Mouse (Mus musculus) stomach, embryonic 14.5 days (tissue): ENCODE results near the gene Dcx. TPM values are rescaled to one million over a fixed set of nuclear protein-coding genes. Genes with fewer than 3 reads are reported as not detected.

Experiments
- ATAC-seq: fragments of 200-750 bp; cut with Nextera tagmentation; 2 replicates; pipeline ENCODE4 v1.8.0; 2017; ENCODE audit warnings: low read depth, moderate TSS enrichment; ENCODE audit not compliant: insufficient number of reproducible peaks, insufficient read depth, low FRiP score
- H3K27ac ChIP-seq: fragments of 300-500 bp; sonication (generic); 2 replicates; pipeline ENCODE4 v1.5.1; 2014; ENCODE audit warnings: mild to moderate bottlenecking, low read length, moderate library complexity, mixed read lengths
- H3K27me3 ChIP-seq: fragments of 300-500 bp; sonication (generic); 2 replicates; pipeline ENCODE4 v1.6.1; 2014; ENCODE audit warnings: low read length, control low read depth, mixed read lengths; ENCODE audit not compliant: control insufficient read depth, insufficient read depth
- H3K36me3 ChIP-seq: fragments of 300-500 bp; sonication (generic); 2 replicates; pipeline ENCODE4 v1.6.1; 2014; ENCODE audit warnings: mild to moderate bottlenecking, control low read depth, low read length, moderate library complexity, mixed read lengths; ENCODE audit not compliant: control insufficient read depth, insufficient read depth
- H3K4me1 ChIP-seq: fragments of 300-500 bp; sonication (generic); 2 replicates; pipeline ENCODE4 v1.6.1; 2014; ENCODE audit warnings: low read length, control low read depth, mixed read lengths; ENCODE audit not compliant: control insufficient read depth, insufficient read depth
- H3K4me2 ChIP-seq: fragments of 300-500 bp; sonication (generic); replicated peaks from 2 replicates; pipeline ENCODE4 v1.6.1; 2014; ENCODE audit warnings: low read depth, low read length, control low read depth
- H3K4me3 ChIP-seq: fragments of 300-500 bp; sonication (generic); 2 replicates; pipeline ENCODE4 v1.5.1; 2014; ENCODE audit warnings: low read depth, low read length, control low read depth
- H3K9ac ChIP-seq: fragments of 300-500 bp; sonication (generic); replicated peaks from 2 replicates; pipeline ENCODE4 v1.6.1; 2014; ENCODE audit warnings: low read depth, mild to moderate bottlenecking, control low read depth, low read length, moderate library complexity, mixed read lengths
- H3K9me3 ChIP-seq: fragments of 300-500 bp; sonication (generic); 2 replicates; pipeline ENCODE4 v1.6.1; 2016; ENCODE audit warnings: low read depth, low read length, control low read depth; ENCODE audit not compliant: control insufficient read depth
- WGBS: fragments of 180-500 bp; shearing (Covaris S2); extraction: QIAGEN DNeasy Blood & Tissue Kit; methylation state at CpG from one replicate; pipeline ENCODE4 v1.1.7; 2014; 5-methylcytosine and 5-hydroxymethylcytosine counted together
- polyA plus RNA-seq: library from polyadenylated mRNA; unstranded; fragments of >200 nt; fragmentation: Nextera tagmentation; extraction: Ambion mirVana; gene quantifications from 2 replicates; pipeline ENCODE4 v1.2.1, GENCODE M21; 2014

Dcx gene
- polyA plus RNA-seq, 1 experiment from 2014 or later, result 10.7 TPM

DNA sequence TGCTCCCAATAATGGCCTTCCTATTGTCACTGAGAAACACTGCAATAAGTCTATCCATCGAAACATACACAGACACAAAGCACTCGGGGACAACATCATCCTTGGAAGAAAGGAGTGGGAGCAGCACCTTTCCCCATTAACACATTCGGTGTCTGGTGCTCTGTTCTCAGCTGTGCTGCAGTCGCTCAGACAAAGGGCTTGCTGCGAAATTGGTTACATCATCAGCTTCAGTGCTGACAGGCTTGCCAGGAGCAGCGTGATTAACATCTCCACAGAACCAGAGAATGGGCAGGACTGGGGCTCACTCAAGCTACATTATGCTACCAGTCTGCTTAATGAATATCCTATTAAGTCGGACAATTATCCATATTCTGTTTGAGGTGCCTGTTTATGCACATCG, 30.8 kb downstream of the Dcx start:
- no peaks in the 10 kb centered on the region for H3K4me1 ChIP-seq
- H3K27me3 ChIP-seq, result no peaks in the 10 kb centered on the region
- ATAC-seq, result no peak
- no peak overlapping the region for H3K4me2 ChIP-seq
- no peak overlapping the region for H3K9ac ChIP-seq
- H3K27ac ChIP-seq, result no peak overlapping the region
- no peaks in the 10 kb centered on the region for H3K36me3 ChIP-seq
- WGBS, result 47% methylated on average over 8 of the region's 8 CpGs
- no peaks in the 10 kb centered on the region for H3K9me3 ChIP-seq
- no peak overlapping the region for H3K4me3 ChIP-seq

GRCm38 (mm10) chrX:143897363-143898285, 35.5 kb downstream of the Dcx start:
- Histone ChIP-seq H3K36me3 (no peaks in the 10 kb centered on the region), H3K27ac (no peak overlapping the region), H3K4me2 (no peak overlapping the region), H3K27me3 (no peaks in the 10 kb centered on the region), H3K4me3 (no peak overlapping the region), H3K4me1 (no peaks in the 10 kb centered on the region), H3K9me3 (no peaks in the 10 kb centered on the region), H3K9ac (no peak overlapping the region)
- no peak for ATAC-seq
- WGBS, result 60% methylated on average over 7 of the region's 7 CpGs

DNA sequence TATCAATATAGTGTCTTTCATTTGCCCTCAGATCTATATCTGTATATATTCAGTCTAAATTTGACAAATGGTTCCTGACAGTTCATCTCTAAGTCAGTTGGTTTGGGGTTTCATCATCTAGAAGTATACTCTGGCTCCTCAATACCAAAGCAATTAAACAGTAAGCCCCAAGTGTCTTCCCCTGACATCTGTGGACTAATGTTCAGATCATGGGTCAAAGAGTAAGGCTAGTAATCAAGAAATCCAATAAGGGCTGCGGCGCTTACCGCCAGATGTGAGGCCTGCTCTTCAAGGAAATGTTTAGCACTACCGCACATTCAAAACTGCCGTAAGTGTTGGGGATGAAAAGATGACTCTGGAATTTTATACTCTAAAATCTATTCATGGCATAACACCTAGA, 36.2 kb downstream of the Dcx start:
- Histone ChIP-seq H3K4me3 (no peak overlapping the region), H3K4me2 (no peak overlapping the region), H3K36me3 (no peaks in the 10 kb centered on the region), H3K9ac (no peak overlapping the region), H3K4me1 (no peaks in the 10 kb centered on the region), H3K27me3 (no peaks in the 10 kb centered on the region), H3K9me3 (no peaks in the 10 kb centered on the region), H3K27ac (no peak overlapping the region)
- ATAC-seq, result no peak
- 77% methylated on average over 5 of the region's 5 CpGs for WGBS

DNA sequence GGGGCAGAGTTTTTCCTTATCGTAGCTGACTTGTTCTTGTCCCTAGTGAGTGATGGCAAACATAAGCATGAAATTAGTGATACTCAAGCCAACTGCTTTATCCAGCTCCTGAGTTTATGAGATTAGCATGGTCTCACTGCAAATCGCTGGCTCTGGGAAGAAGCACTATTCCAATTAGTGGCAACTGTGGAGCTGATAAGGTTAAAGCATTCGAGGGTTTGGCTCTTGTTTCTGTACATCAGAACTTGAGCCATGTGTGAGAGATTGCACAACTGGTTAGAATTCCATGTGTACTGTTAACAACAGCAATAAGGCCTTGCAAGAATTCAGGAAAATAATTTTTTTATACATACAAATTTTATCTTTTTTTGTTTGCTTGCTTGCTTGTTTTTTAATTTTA, 39.9 kb downstream of the Dcx start:
- Histone ChIP-seq H3K9me3 (no peaks in the 10 kb centered on the region), H3K4me2 (no peak overlapping the region), H3K4me3 (no peak overlapping the region), H3K36me3 (no peaks in the 10 kb centered on the region), H3K4me1 (no peaks in the 10 kb centered on the region), H3K27ac (no peak overlapping the region), H3K9ac (no peak overlapping the region), H3K27me3 (no peaks in the 10 kb centered on the region)
- ATAC-seq, result no peak
- WGBS, result 67% methylated on average over 3 of the region's 3 CpGs

GRCm38 (mm10) chrX:143885765-143886164, 47.3 kb downstream of the Dcx start:
- no peaks in the 10 kb centered on the region for H3K4me1 ChIP-seq
- ATAC-seq, result no peak; the same call in 1 of the 2 replicates
- H3K9me3 ChIP-seq, result no peaks in the 10 kb centered on the region
- H3K9ac ChIP-seq, result no peak overlapping the region
- H3K27me3 ChIP-seq, result no peaks in the 10 kb centered on the region
- 46% methylated on average over 4 of the region's 4 CpGs for WGBS
- H3K4me3 ChIP-seq, result no peak overlapping the region
- no peaks in the 10 kb centered on the region for H3K36me3 ChIP-seq
- H3K4me2 ChIP-seq, result no peak overlapping the region
- no peak overlapping the region for H3K27ac ChIP-seq

GRCm38 (mm10) chrX:143884953-143885352, 48.2 kb downstream of the Dcx start:
- no peak overlapping the region for H3K27ac ChIP-seq
- no peaks in the 10 kb centered on the region for H3K4me1 ChIP-seq
- H3K4me2 ChIP-seq, result no peak overlapping the region
- no peak overlapping the region for H3K9ac ChIP-seq
- no peaks in the 10 kb centered on the region for H3K9me3 ChIP-seq
- H3K27me3 ChIP-seq, result no peaks in the 10 kb centered on the region
- 32% methylated on average over 3 of the region's 3 CpGs for WGBS
- no peak for ATAC-seq
- no peaks in the 10 kb centered on the region for H3K36me3 ChIP-seq
- no peak overlapping the region for H3K4me3 ChIP-seq

- Histone ChIP-seq H3K27ac (no peak overlapping the region), H3K27me3 (no peaks in the 10 kb centered on the region), H3K4me1 (no peaks in the 10 kb centered on the region), H3K9me3 (no peaks in the 10 kb centered on the region), H3K9ac (no peak overlapping the region), H3K36me3 (no peaks in the 10 kb centered on the region), H3K4me2 (no peak overlapping the region), H3K4me3 (no peak overlapping the region)
- 77% methylated on average over 6 of the region's 6 CpGs for WGBS
- ATAC-seq, result no peak
Measured at GRCm38 (mm10) chrX:143884299-143884698, 48.8 kb downstream of the Dcx start.

GRCm38 (mm10) chrX:143881806-143882468, 51.2 kb downstream of the Dcx start:
- Histone ChIP-seq H3K4me1 (no peaks in the 10 kb centered on the region), H3K4me3 (no peak overlapping the region), H3K27ac (no peak overlapping the region), H3K4me2 (no peak overlapping the region), H3K36me3 (no peaks in the 10 kb centered on the region), H3K27me3 (no peaks in the 10 kb centered on the region), H3K9me3 (no peaks in the 10 kb centered on the region), H3K9ac (no peak overlapping the region)
- WGBS, result 69% methylated on average over 4 of the region's 4 CpGs
- no peak for ATAC-seq
